Comparison of ENCODE assay signal across 8 mouse cellular contexts in the genomic region with DNA sequence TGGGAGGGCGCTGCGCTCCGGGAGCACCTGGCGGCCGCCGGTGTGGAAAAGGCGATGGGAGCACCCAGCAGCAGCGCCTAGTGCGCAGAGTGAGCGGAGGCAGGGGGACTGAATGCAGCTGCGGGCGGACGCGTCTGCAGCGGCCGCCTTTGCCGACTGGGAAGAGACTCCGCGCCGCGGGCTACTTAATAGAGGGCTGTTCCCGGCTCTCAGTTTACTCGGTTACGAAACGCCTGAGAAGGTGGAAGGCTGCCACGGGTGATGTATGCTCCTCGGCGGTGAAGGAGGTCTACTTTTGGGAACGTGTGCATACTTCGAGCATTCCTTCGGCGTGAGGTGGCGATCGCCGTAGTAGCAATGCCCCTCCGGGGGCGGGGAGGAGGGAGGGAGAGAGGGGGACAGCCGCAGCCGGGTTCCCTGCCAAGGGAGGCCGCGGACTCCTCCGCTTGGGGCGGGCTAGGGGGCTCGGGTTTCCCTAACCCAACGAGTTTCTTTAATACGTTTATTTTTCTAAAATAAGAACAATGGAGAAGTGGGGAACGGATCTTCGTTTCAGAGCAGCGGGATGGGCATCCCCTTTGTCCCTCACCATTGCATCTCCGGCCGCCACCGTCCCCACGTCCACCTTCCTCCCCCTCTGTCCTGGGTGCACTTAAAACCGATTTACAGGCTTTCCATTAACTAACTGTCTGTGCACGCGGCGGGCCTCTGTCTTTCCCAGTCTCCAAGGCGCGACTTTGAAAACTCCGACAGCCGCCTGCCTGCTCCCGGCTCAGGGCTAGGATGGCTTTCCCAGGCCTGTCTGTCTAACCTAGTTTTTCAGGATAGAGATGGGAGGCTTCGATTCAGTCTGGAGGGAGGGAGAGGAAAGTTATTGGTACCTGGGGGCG. TPM values are rescaled to one million over a fixed set of nuclear protein-coding genes. Genes with fewer than 3 reads are reported as not detected.
DNase-seq lines count a peak whose midpoint lies in the region; ATAC-seq and TF ChIP-seq lines count a peak whose summit lies in the region.

A gene (minus strand): TSS at position 351 of the 890 bp plus-strand sequence.

- no peak within 1 kb of the TSS for H3K27ac ChIP-seq in ES-E14 (ENCODE audit: insufficient read depth, low read depth, low read length, poor library complexity, severe bottlenecking)
- no peak within 1 kb of the TSS for H3K27ac ChIP-seq in forebrain, embryonic 16.5 days (ENCODE audit: low read length)
- peak within 1 kb of the TSS; percentile 90 for H3K27ac ChIP-seq in limb, embryonic 12.5 days
- no peak within 1 kb of the TSS for H3K27ac ChIP-seq in midbrain, embryonic 14.5 days (replicated peaks; ENCODE audit: low read depth, low read length)

- H3K27me3 ChIP-seq in forebrain, embryonic 16.5 days (replicated peaks; ENCODE audit: control insufficient read depth, insufficient read depth, low read length) = peaks cover 30% of the 10 kb centered on the region
- H3K27me3 ChIP-seq in limb, embryonic 12.5 days = peaks cover 33% of the 10 kb centered on the region
- peaks cover 34% of the 10 kb centered on the region for H3K27me3 ChIP-seq in midbrain, embryonic 14.5 days (ENCODE audit: control insufficient read depth, insufficient read depth, low read length)

- WGBS in forebrain, embryonic 16.5 days = under 1% methylated on average over 64 of the region's 64 CpGs
- under 1% methylated on average over 64 of the region's 64 CpGs for WGBS in limb, embryonic 12.5 days
- under 1% methylated on average over 64 of the region's 64 CpGs for WGBS in midbrain, embryonic 14.5 days

- no peaks in the 10 kb centered on the region for H3K4me1 ChIP-seq in ES-E14 (ENCODE audit: control insufficient read depth in 2 of 2, insufficient read depth in 2 of 2, low read length in 2 of 2, poor library complexity in 1 of 2)
- peaks cover 39% of the 10 kb centered on the region for H3K4me1 ChIP-seq in forebrain, embryonic 16.5 days (replicated peaks; ENCODE audit: control insufficient read depth, insufficient read depth, low read length)
- peaks cover 48% of the 10 kb centered on the region for H3K4me1 ChIP-seq in limb, embryonic 12.5 days (replicated peaks)
- H3K4me1 ChIP-seq in midbrain, embryonic 14.5 days (ENCODE audit: control insufficient read depth, insufficient read depth, low read length) = peaks cover 28% of the 10 kb centered on the region

- H3K9me3 ChIP-seq in ES-E14 (ENCODE audit: control insufficient read depth, insufficient read depth, low read depth, low read length) = no peaks in the 10 kb centered on the region
- H3K9me3 ChIP-seq in forebrain, embryonic 16.5 days (ENCODE audit: control insufficient read depth, low read length) = no peaks in the 10 kb centered on the region
- H3K9me3 ChIP-seq in limb, embryonic 12.5 days = 0 out of 2 replicates have a peak, but pooled peaks cover 4% of the 10 kb centered on the region
- no peaks in the 10 kb centered on the region for H3K9me3 ChIP-seq in midbrain, embryonic 14.5 days (ENCODE audit: control insufficient read depth, low read length)

- no peaks in the 10 kb centered on the region for H3K36me3 ChIP-seq in ES-E14 (ENCODE audit: control insufficient read depth, insufficient read depth, low read length, poor library complexity, severe bottlenecking)
- H3K36me3 ChIP-seq in forebrain, embryonic 16.5 days (ENCODE audit: control insufficient read depth, insufficient read depth) = no peaks in the 10 kb centered on the region
- H3K36me3 ChIP-seq in limb, embryonic 12.5 days = no peaks in the 10 kb centered on the region
- H3K36me3 ChIP-seq in midbrain, embryonic 14.5 days (ENCODE audit: control insufficient read depth, insufficient read depth, low read length) = no peaks in the 10 kb centered on the region

- in situ Hi-C loops in ES-E14 (cut with MboI; ENCODE audit: low sequenced_read_pairs in 2 of 2, unreplicated experiment in 2 of 2) = loop anchor here (5.0 to 25.0 kb wide), 3 partner anchors 671 to 946 kb away; no protein-coding TSS in a partner anchor

- DNase-seq in ES-E14 (ENCODE audit: low read depth, low spot score) = no peak
- no peak for DNase-seq in adrenal gland, postnatal 4 days (ENCODE audit: low spot score in 2 of 2)
- DNase-seq in heart, postnatal 14 days = peak; percentile 68 to 71
- DNase-seq in midbrain, embryonic 14.5 days = peak; percentile 84
- DNase-seq in testis, postnatal 14 days (ENCODE audit: low spot score) = peak; percentile 28
- DNase-seq in layer of hippocampus, adult 9-11 months = no peak

- intact Hi-C loops in heart, postnatal 14 days (cut with DNase I) = loop anchor here (2.0 to 10.0 kb wide), 3 partner anchors 114 to 610 kb away; no protein-coding TSS in a partner anchor

- H3K4me3 ChIP-seq in ES-E14 (ENCODE audit: insufficient read depth in 1 of 2, low read depth in 1 of 2, low read length in 2 of 2, poor library complexity in 1 of 2, severe bottlenecking in 1 of 2) = peak within 1 kb of the TSS; percentile 59 to 65
- H3K4me3 ChIP-seq in forebrain, embryonic 16.5 days (replicated peaks; ENCODE audit: low read length) = peak within 1 kb of the TSS; percentile 54
- H3K4me3 ChIP-seq in limb, embryonic 12.5 days (replicated peaks) = peak within 1 kb of the TSS; percentile 64
- peak within 1 kb of the TSS; percentile 52 for H3K4me3 ChIP-seq in midbrain, embryonic 14.5 days (replicated peaks; ENCODE audit: low read depth, low read length)

- H3K9ac ChIP-seq in ES-E14 (ENCODE audit: insufficient read depth, low read depth, low read length, poor library complexity, severe bottlenecking) = 0 out of 2 replicates have a peak within 1 kb of the TSS, but pooled peaks have one; percentile 32
- peak within 1 kb of the TSS; percentile 62 for H3K9ac ChIP-seq in forebrain, embryonic 16.5 days (replicated peaks; ENCODE audit: low read depth, low read length)
- peak within 1 kb of the TSS; percentile 79 for H3K9ac ChIP-seq in limb, embryonic 12.5 days (replicated peaks)
- H3K9ac ChIP-seq in midbrain, embryonic 14.5 days (replicated peaks; ENCODE audit: low read length) = peak within 1 kb of the TSS; percentile 49

- peak within 1 kb of the TSS; percentile 93 for H3K4me2 ChIP-seq in forebrain, embryonic 16.5 days (ENCODE audit: low read length)
- H3K4me2 ChIP-seq in limb, embryonic 12.5 days = peak within 1 kb of the TSS; percentile 83
- peak within 1 kb of the TSS; percentile 96 for H3K4me2 ChIP-seq in midbrain, embryonic 14.5 days (ENCODE audit: low read length)

- peak; percentile 56 for ATAC-seq in forebrain, embryonic 16.5 days
- ATAC-seq in limb, embryonic 12.5 days (ENCODE audit: insufficient number of reproducible peaks, insufficient read depth, low FRiP score, low TSS enrichment, low read depth) = peak; percentile 49
- ATAC-seq in midbrain, embryonic 14.5 days (ENCODE audit: low FRiP score, low TSS enrichment) = peak; percentile 59

TF ChIP-seq in ES-E14, 5 proteins besides CTCF, POLR2A, EP300 and RAD21:
- no peak for TF ChIP-seq ZNF384 (IDR thresholded peaks at IDR 0.05; ENCODE audit: low read depth, low read length)
- TF ChIP-seq MAFK (IDR thresholded peaks at IDR 0.05; ENCODE audit: insufficient read depth, low read depth, low read length) = no peak
- no peak for TF ChIP-seq HCFC1 (IDR thresholded peaks at IDR 0.05; ENCODE audit: borderline replicate concordance, insufficient read depth, low read length)
- TF ChIP-seq CHD2 (IDR thresholded peaks at IDR 0.05; ENCODE audit: low read depth, low read length) = no peak

RNA-seq across cellular contexts. Expression of the gene that starts here (rescaled TPM):
- 3.9 and 14.5 TPM in 2 replicates for total RNA-seq in ES-E14 (2012; rRNA removed)
- total RNA-seq in adrenal gland, postnatal 4 days (2021) = 10 to 100 TPM; 83.0 to 91.8 TPM
- 6.8 and 9.5 TPM in 2 replicates for polyA plus RNA-seq in forebrain, embryonic 16.5 days (2015; fragmentation: Nextera tagmentation; extraction: Ambion mirVana)
- total RNA-seq in heart, postnatal 14 days (2021) = 1 to 10 TPM; 2.0 to 3.2 TPM
- 32.9 and 33.6 TPM in 2 replicates for polyA plus RNA-seq in limb, embryonic 12.5 days (2016; fragmentation: Nextera tagmentation; extraction: Ambion mirVana)
- polyA plus RNA-seq in midbrain, embryonic 14.5 days (2014; fragmentation: Nextera tagmentation; extraction: Ambion mirVana) = 3.5 and 6.2 TPM in 2 replicates

Comparison
In these comparisons a context has a peak if more than half of its experiments do, and no peak if none do; other contexts are left out.
1. DNase-seq: peak in heart, postnatal 14 days (2 of 2), midbrain, embryonic 14.5 days (single experiment) and testis, postnatal 14 days (single experiment); none in ES-E14 (single experiment), adrenal gland, postnatal 4 days (0 of 2) and layer of hippocampus, adult 9-11 months (single experiment).
2. Peak in every context shown above with its lines, with median percentiles within 50 percentile points of each other: H3K4me3 ChIP-seq, H3K9ac ChIP-seq, ATAC-seq and H3K4me2 ChIP-seq.